ENCODE assay signal across 8 mouse cellular contexts in genomic region chr10:28075491-28076035, GRCm38 (mm10). TPM values are rescaled to one million over a fixed set of nuclear protein-coding genes. Genes with fewer than 3 reads are reported as not detected.
DNase-seq lines count a peak whose midpoint lies in the region; ATAC-seq and TF ChIP-seq lines count a peak whose summit lies in the region.

No protein-coding gene starts in this region.

- no peaks in the 10 kb centered on the region for H3K9me3 ChIP-seq in hindbrain, postnatal 0 days (ENCODE audit: low read length)
- H3K9me3 ChIP-seq in liver, embryonic 12.5 days (replicated peaks): no peaks in the 10 kb centered on the region
- H3K9me3 ChIP-seq in neural tube, embryonic 11.5 days (ENCODE audit: control insufficient read depth, low read length): no peaks in the 10 kb centered on the region

- H3K4me1 ChIP-seq in hindbrain, postnatal 0 days (ENCODE audit: insufficient read depth, low read length): no peaks in the 10 kb centered on the region
- H3K4me1 ChIP-seq in liver, embryonic 12.5 days: no peaks in the 10 kb centered on the region
- H3K4me1 ChIP-seq in neural tube, embryonic 11.5 days (ENCODE audit: control insufficient read depth, insufficient read depth, low read length): 0 out of 2 replicates have a peak, but pooled peaks cover 4% of the 10 kb centered on the region

- WGBS in hindbrain, postnatal 0 days: under 1% methylated on average over 22 of the region's 22 CpGs
- under 1% methylated on average over 22 of the region's 22 CpGs for WGBS in liver, embryonic 12.5 days (ENCODE audit: insufficient replicate concordance)
- under 1% methylated on average over 22 of the region's 22 CpGs for WGBS in neural tube, embryonic 11.5 days

- no peak for ATAC-seq in hindbrain, postnatal 0 days
- ATAC-seq in liver, embryonic 12.5 days: 0 out of 2 replicates have a peak, but pooled peaks have one; percentile 25
- ATAC-seq in neural tube, embryonic 11.5 days (ENCODE audit: insufficient read depth, low FRiP score, low TSS enrichment): no peak
- no peak for ATAC-seq in CD4-positive, CD25-positive, alpha-beta regulatory T cell, adult 4 months

- DNase-seq in cerebellum, postnatal 10 days: peak; percentile 42 to 45
- no peak for DNase-seq in cerebellum, adult 11 months
- peak; percentile 7 for DNase-seq in adrenal gland, postnatal 25 days
- peak; percentile 7 to 10 for DNase-seq in frontal cortex, postnatal 14 days (ENCODE audit: low spot score in 2 of 2)
- peak; percentile 53 for DNase-seq in hindbrain, postnatal 0 days (ENCODE audit: low spot score)
- DNase-seq in neural tube, embryonic 11.5 days (ENCODE audit: low spot score): peak; percentile 62

- no peak for TF ChIP-seq CTCF in hindbrain, postnatal 0 days (IDR thresholded peaks at IDR 0.05; ENCODE audit: low read depth)

- peak overlapping the region; percentile 86 for H3K4me3 ChIP-seq in hindbrain, postnatal 0 days (ENCODE audit: low read length)
- H3K4me3 ChIP-seq in liver, embryonic 12.5 days: peak overlapping the region; percentile 60
- H3K4me3 ChIP-seq in neural tube, embryonic 11.5 days (ENCODE audit: low read depth, low read length): peak overlapping the region; percentile 70

- peak overlapping the region; percentile 65 for H3K9ac ChIP-seq in hindbrain, postnatal 0 days (replicated peaks; ENCODE audit: low read length)
- peak overlapping the region; percentile 65; the same call in 1 of the 2 replicates for H3K9ac ChIP-seq in liver, embryonic 12.5 days
- H3K9ac ChIP-seq in neural tube, embryonic 11.5 days (ENCODE audit: low read length): peak overlapping the region; percentile 93

- H3K4me2 ChIP-seq in hindbrain, postnatal 0 days (ENCODE audit: low read depth, low read length): peak overlapping the region; percentile 90
- H3K4me2 ChIP-seq in liver, embryonic 12.5 days: peak overlapping the region; percentile 66
- H3K4me2 ChIP-seq in neural tube, embryonic 11.5 days (ENCODE audit: low read depth): peak overlapping the region; percentile 72

- H3K27ac ChIP-seq in hindbrain, postnatal 0 days: peak overlapping the region; percentile 84; the same call in 1 of the 2 replicates
- H3K27ac ChIP-seq in liver, embryonic 12.5 days: peak overlapping the region; percentile 75; the same call in 1 of the 2 replicates
- 0 out of 2 replicates have a peak overlapping the region, but pooled peaks have one; percentile 27 for H3K27ac ChIP-seq in neural tube, embryonic 11.5 days (ENCODE audit: low read depth, low read length)

- H3K36me3 ChIP-seq in hindbrain, postnatal 0 days (ENCODE audit: insufficient read depth, low read length): no peaks in the 10 kb centered on the region
- no peaks in the 10 kb centered on the region for H3K36me3 ChIP-seq in liver, embryonic 12.5 days
- H3K36me3 ChIP-seq in neural tube, embryonic 11.5 days (ENCODE audit: control insufficient read depth, insufficient read depth, low read length): no peaks in the 10 kb centered on the region

- no peaks in the 10 kb centered on the region for H3K27me3 ChIP-seq in hindbrain, postnatal 0 days (ENCODE audit: insufficient read depth, low read length)
- H3K27me3 ChIP-seq in liver, embryonic 12.5 days (replicated peaks): peaks cover 39% of the 10 kb centered on the region
- no peaks in the 10 kb centered on the region for H3K27me3 ChIP-seq in neural tube, embryonic 11.5 days (ENCODE audit: control insufficient read depth, insufficient read depth, low read length)

RNA-seq across cellular contexts. Expression of gene Ptprk, which starts 0.9 kb away (rescaled TPM):
- 20.9 and 22.6 TPM in 2 replicates for total RNA-seq in adrenal gland, postnatal 25 days (2021)
- 49.5 and 49.9 TPM in 2 replicates for total RNA-seq in hindbrain, postnatal 0 days (2014; rRNA removed)
- 23.5 and 24.0 TPM in 2 replicates for polyA plus RNA-seq in hindbrain, postnatal 0 days (2015; fragmentation: Nextera tagmentation; extraction: Ambion mirVana)
- 7.1 and 7.9 TPM in 2 replicates for polyA plus RNA-seq in liver, embryonic 12.5 days (2016; fragmentation: Nextera tagmentation; extraction: Ambion mirVana)
- polyA plus RNA-seq in neural tube, embryonic 11.5 days (2014; fragmentation: Nextera tagmentation; extraction: Ambion mirVana): 26.2 and 27.2 TPM in 2 replicates
- polyA plus RNA-seq in CD4-positive, CD25-positive, alpha-beta regulatory T cell, adult 4 months (2017; shearing (Covaris generic)): not detected

Comparison
In these comparisons a context has a peak if more than half of its experiments do, and no peak if none do; other contexts are left out.
1. H3K27ac ChIP-seq: peak in every context shown above with its lines; median percentile 84 in hindbrain, postnatal 0 days; 75 in liver, embryonic 12.5 days; 27 in neural tube, embryonic 11.5 days.